Mouse (Mus musculus) adipocyte (in vitro differentiated cells): ENCODE measurements around the gene Nfe2l3.
"Not testable (repeated sequence)": the region's sequence is repeated elsewhere in the genome, so short reads cannot be mapped to it uniquely, and the experiment has no call there.

Source experiments
- DNase-seq: peaks from one replicate; pipeline ENCODE4 v3.0.0-alpha.2; 2016; ENCODE audit warnings: low spot score

Gene Nfe2l3

DNA sequence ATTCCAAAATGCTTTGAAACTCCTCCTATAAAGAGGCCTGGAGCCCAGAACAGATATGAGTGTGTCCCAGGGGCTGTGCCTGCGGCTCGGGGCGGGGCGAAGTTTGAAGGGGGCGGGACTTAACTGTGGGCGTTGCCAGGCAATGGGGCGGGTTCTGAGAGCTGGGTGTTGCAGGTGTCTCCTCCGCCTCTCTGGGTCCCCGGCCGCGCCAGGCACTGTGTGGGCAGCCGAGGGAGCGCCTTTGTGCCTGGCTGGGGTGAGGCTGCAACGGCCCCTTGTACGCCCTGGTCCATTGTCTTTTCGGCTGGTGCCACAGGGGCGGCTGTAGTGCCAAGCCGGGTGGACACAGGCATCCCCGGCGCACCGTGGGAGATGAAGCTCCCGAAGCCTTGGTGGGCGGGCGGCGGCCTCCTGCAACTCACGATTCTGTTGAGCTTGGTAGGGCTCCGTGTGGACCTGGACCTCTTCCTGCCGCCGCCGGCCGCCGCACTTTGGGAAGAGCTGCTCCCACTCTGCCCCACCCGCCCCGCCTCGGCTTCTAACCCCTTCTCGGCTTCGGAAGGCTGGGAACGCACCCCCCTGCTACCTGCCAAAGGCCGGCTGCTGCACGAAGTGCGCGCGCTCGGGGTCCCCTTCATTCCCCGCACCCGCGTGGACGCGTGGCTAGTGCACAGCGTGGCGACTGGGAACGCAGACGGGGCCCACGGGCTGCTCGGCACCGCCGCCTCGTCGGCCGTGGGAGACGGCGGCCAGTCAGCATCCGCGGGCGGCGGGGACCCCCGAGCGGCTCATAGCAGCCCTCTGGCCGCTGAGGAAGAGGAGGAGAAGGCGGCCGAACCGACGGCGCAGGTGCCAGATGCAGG is at the start of gene Nfe2l3:
Nfe2l3 (plus strand) TSS at position 136 of the 863 bp plus-strand sequence.
- DNase-seq: no peak

GRCm38 (mm10) chr6:51383769-51384755 is 48.4 kb upstream of the Nfe2l3 start:
- DNase-seq: peak; percentile 99

- no peak for DNase-seq
Observed at GRCm38 (mm10) chr6:51390505-51390904, 42.0 kb upstream of the Nfe2l3 start.

- DNase-seq: no peak
Observed at GRCm38 (mm10) chr6:51391816-51392490, 40.5 kb upstream of the Nfe2l3 start.

DNA sequence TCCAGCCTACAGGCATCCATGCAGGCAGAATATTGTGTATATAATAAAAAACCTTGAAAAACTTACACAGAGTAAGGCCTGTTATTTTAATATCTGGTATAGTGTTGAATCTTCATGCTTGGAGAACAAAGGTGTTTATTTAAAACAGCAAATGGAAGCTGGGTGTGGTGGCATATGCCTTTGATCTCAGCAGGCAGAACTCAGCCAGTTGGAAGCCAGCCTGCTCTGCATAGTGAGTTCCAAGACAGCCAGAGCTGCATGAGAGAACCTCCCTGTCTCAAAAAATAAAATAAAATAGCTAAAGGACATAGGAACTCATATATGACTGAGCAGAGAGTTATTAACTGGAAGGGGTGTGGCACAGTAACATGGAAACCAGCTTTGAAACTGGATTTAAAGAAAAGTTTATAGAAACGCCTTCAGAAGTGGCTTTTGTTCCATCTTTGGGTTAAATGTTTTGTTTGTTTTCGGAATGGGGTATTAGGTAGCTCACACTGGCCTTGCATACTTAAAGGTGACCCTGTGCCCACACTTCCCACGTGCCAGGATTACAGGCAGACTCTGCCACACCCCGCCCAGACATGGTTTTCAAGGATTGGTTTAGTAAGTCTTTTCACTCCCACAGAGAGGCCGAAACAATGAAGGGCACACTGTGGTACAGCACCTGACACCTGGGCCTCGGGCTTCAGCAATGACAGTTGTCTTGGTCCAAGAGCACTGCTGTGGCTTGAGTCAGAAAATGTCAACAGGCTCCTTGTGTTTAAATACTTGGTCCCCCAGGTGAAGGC is 38.9 kb upstream of the Nfe2l3 start:
- no peak for DNase-seq

DNA sequence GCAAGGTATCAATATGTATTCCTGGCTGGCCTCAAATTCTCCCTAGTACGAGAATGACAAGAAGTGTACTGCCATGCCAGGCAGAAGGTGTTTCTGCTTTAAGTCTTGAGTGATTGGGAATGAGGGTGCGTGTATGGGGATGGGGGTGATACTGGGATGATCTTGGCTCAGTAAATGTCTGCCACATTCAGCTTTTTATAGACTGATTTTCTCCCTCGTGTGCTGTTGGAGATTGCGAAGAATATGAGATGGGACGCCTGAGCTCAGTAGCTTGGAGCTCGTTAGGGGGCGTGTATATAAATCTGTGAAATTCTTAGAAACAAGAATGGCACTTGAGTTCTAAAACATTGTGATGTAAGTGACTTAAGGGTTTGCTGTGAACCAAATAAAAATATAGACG is 38.1 kb upstream of the Nfe2l3 start:
- not testable (repeated sequence) for DNase-seq

DNA sequence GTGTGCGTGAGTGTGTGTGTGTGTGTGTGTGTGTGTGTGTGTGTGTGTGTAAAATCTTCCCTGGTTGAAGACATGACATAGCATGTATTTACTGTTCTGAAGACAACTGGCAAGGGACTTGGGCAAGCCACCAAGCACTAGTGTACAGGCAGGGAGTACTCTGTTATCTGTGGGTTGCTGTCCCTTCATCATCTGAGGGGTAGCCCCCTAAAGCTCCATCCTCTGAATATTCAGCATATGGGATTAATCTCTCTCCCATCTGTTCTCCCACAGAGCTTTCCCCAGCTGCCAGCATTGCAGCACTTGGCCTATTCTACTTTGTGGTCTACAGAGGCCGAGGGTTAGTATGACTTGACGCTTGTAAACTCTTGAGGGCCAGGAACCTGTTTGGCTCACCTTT is 37.5 kb upstream of the Nfe2l3 start:
- not testable (repeated sequence) for DNase-seq

GRCm38 (mm10) chr6:51395486-51395885 is 37.0 kb upstream of the Nfe2l3 start:
- no peak for DNase-seq

DNA sequence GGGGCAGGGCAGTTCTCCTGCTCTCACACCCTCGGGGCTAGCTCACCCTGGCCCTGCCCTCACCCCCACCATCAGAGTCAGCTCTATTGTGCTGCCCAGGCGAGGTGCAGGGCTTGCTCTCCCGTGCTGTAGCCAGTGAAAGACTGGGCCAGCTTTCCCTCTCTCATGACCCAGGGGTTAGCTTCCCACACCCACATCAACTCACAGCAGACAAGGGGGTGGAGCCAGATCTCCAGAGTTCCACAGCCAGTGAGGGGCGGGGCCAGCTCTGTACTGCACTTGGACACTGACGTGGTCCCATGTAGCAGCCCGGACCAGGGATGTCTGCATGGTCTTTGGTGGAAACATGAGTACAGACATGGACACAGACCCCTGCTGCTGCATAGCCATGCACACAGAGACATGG is 33.4 kb upstream of the Nfe2l3 start:
- peak; percentile 45 for DNase-seq

GRCm38 (mm10) chr6:51401294-51401693 is 31.2 kb upstream of the Nfe2l3 start:
- DNase-seq: no peak

GRCm38 (mm10) chr6:51403598-51403997 is 28.9 kb upstream of the Nfe2l3 start:
- DNase-seq: no peak

GRCm38 (mm10) chr6:51404502-51404901 is 28.0 kb upstream of the Nfe2l3 start:
- DNase-seq: no peak

DNA sequence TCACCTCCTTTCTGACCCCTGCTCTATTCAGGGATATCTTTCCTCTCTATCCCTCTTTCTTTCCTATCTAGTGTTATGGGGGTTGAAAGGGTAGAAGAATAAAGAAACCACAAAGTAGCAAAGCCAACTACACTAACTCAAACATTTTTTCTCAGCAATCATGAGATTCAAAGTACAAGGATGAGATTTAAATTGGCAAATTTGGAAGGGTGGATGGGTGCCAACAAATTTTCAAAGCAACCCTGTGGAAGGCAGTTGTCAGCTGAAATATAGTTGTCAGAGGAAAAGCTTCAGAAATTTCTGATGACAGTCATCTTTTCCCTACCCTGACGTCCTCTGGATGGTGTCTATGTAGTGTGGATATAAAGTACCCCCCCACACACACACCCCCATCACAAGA is 16.0 kb upstream of the Nfe2l3 start:
- no peak for DNase-seq

DNA sequence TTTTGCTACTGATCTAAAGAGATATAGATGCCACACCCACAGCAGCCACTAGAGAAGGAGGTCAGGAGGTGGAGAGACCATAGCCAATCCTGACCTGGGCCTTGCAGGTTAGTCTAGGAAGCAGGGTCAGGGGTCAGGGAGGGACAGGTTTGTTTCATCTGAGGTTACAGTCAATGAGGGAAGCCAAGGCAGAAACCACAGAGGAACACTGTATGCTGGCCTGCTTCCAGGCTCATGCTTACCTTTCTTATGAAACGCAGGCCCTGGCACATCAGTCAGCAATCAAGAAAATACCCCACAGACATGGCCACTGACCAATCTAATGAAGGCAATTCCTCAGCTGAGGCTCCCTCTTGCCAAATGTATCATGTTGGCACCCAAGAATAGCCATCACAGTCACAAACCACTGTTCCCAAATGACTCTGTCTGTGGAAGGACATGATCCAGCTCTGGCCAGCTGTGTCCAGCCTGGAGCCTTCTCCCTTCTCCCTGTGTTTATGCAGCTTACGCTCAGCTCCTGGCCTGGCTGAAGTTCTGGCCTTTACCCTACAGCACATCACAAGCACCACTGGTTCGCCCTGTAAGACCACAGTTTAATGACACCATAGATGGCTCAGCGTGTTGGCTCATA is 15.0 kb upstream of the Nfe2l3 start:
- DNase-seq: peak; percentile 25

DNA sequence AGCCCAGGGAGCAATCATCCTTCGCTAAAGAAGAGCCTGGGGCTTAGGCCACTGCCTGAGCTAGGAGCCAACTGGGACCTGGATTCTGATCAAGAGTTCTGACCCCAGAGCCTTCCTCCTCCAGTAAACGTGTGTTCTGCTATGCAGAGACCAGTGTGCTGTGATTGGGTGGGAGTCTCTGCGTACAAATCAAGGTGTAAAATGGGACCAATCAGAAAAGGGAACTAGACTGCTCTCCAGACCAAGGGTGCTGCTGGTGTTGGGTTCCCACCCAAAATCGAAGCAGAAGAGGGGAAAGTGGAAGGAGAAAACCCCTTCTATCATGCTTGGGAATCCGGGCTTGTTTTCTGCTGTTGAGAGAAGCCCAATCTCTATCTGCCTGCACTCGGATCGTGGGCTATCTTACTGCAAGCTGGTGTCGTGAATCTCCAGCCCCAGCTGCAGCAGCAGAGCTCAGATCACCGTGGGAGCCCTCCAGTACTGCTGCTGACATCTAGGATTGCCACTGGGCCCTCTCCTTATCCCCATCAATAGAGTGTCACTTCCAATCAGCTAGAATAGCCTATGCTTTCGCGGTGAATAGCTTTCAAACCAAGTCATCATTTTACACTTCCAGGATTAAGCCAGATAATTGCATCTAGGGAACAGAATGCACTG is 8.9 kb upstream of the Nfe2l3 start:
- no peak for DNase-seq

GRCm38 (mm10) chr6:51424537-51424936 is 7.9 kb upstream of the Nfe2l3 start:
- no peak for DNase-seq

- no peak for DNase-seq
Observed at GRCm38 (mm10) chr6:51434270-51434669, 1.8 kb downstream of the Nfe2l3 start.

- DNase-seq: peak; percentile 81
Observed at GRCm38 (mm10) chr6:51437665-51438064, 5.2 kb downstream of the Nfe2l3 start.

DNA sequence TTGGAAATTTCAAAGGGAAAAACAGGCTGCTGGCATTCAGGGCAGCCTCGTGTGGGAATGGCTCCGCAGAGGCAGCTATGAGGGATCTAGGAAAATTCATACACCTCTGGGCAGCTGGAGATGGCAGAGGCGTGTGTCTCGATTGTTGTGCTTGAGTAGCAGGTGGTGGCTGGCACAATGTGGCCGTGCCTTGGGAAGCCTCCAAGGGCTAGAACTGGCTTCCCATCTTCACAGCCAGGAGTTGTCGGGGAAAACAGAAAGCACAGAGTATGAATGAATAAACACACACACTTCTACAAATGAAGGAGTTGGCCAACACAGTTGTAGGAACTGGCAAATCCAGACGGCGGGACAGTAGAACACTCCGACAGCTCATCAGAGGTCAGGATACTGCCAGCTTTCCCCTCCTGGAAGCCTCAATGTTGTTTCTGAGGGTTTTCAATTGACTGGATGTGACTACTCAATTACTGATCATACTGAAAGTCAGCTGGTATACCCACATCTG is 6.4 kb downstream of the Nfe2l3 start:
- no peak for DNase-seq

DNA sequence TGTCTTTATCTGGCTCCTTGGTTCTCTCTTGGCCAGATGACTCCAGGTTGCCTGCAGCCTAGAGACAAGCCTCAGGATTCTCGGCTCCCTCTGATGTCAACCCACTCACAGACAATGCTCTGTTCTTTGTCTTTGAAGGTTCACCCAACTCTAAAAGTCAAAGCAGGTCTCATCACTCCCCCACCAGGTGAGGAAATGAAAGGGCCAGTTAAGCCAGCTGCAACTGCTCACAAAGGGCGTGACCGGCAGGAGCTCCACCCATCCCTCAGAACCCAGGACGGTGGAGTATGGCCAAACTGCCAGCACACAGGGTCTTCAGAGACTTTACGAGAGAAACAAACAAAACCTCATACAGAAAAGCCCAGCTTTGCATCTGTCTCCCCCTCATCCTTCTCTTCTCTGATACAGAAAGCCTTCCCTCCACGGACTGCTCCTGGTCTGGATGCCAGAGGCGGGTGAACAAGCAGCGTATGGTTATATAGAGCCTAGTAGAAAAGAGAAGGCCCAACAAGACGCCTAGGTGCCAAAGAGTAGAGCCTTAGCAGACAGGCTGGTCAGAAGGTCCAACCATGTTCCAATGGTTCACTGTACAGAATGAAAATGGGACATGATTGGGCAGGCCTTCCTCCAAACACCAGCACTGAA is 9.8 kb downstream of the Nfe2l3 start:
- no peak for DNase-seq
